Mouse (Mus musculus) embryonic facial prominence, embryonic 11.5 days (tissue): ENCODE results near the gene Xrcc5. TPM values are rescaled to one million over a fixed set of nuclear protein-coding genes. Genes with fewer than 3 reads are reported as not detected.

Source experiments
- ATAC-seq: fragments of 200-750 bp; cut with Nextera tagmentation; replicated peaks from 2 replicates; pipeline ENCODE4 v1.8.0; 2017; ENCODE audit warnings: low read depth; ENCODE audit not compliant: insufficient number of reproducible peaks, low FRiP score, low TSS enrichment
- DNase-seq: peaks from one replicate; pipeline ENCODE4 v3.0.0-alpha.2; 2015; ENCODE audit warnings: low spot score
- H3K27ac ChIP-seq: fragments of 300-500 bp; sonication (generic); replicated peaks from 2 replicates; pipeline ENCODE4 v1.5.1; 2014; ENCODE audit warnings: mild to moderate bottlenecking, low read depth, low read length, control low read depth
- H3K27me3 ChIP-seq: fragments of 300-500 bp; sonication (generic); 2 replicates; pipeline ENCODE4 v1.6.1; 2014; ENCODE audit warnings: mild to moderate bottlenecking, low read length, moderate library complexity, mixed read lengths; ENCODE audit not compliant: control insufficient read depth, insufficient read depth
- H3K36me3 ChIP-seq: fragments of 300-500 bp; sonication (generic); replicated peaks from 2 replicates; pipeline ENCODE4 v1.6.1; 2014; ENCODE audit warnings: low read depth, mild to moderate bottlenecking, low read length, moderate library complexity, mixed read lengths; ENCODE audit not compliant: control insufficient read depth, insufficient read depth
- H3K4me1 ChIP-seq: fragments of 300-500 bp; sonication (generic); 2 replicates; pipeline ENCODE4 v1.6.1; 2014; ENCODE audit warnings: low read length, mixed read lengths; ENCODE audit not compliant: control insufficient read depth, insufficient read depth
- H3K4me2 ChIP-seq: fragments of 300-500 bp; sonication (generic); 2 replicates; pipeline ENCODE4 v1.6.1; 2014; ENCODE audit warnings: low read depth, mild to moderate bottlenecking, control low read depth, low read length, moderate library complexity
- H3K4me3 ChIP-seq: fragments of 300-500 bp; sonication (generic); 2 replicates; pipeline ENCODE4 v1.5.1; 2014; ENCODE audit warnings: low read depth, low read length, control low read depth
- H3K9ac ChIP-seq: fragments of 300-500 bp; sonication (generic); replicated peaks from 2 replicates; pipeline ENCODE4 v1.6.1; 2014; ENCODE audit warnings: mild to moderate bottlenecking, control low read depth, low read length
- H3K9me3 ChIP-seq: fragments of 300-500 bp; sonication (generic); replicated peaks from 2 replicates; pipeline ENCODE4 v1.6.1; 2016; ENCODE audit warnings: mild to moderate bottlenecking, low read length, inconsistent platforms, mixed read lengths; ENCODE audit not compliant: control insufficient read depth
- WGBS: fragments of 180-500 bp; shearing (Covaris S2); extraction: QIAGEN DNeasy Blood & Tissue Kit; methylation state at CpG from one replicate; pipeline ENCODE4 v1.1.7; 2014; 5-methylcytosine and 5-hydroxymethylcytosine counted together
- polyA plus RNA-seq: library from polyadenylated mRNA; unstranded; fragments of >200 nt; fragmentation: Nextera tagmentation; extraction: Ambion mirVana; gene quantifications from 2 replicates; pipeline ENCODE4 v1.2.1, GENCODE M21; 2014

The Xrcc5 gene
- polyA plus RNA-seq, 1 experiment from 2014 or later, result 77.8 TPM

DNA sequence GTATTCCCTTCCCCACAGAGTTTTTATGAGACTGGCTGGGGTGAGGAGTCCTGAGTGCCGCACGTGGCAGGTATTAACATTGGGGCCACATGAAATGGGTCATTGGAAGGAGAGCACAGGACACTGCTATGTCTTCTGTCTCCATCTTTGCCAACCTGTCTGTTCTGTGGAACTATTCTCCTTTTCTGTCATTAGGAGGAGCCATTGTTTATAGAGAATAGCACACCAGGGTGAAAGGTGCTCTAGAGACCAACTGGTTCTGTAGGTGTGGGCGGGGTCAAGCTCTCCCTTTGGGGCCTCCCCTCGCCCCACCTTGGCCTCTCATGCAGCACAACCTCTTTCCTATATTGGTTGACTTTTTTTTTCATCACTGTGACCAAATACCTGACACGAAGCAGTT is 129.7 kb downstream of the Xrcc5 start:
- ATAC-seq, result no peak
- Histone ChIP-seq H3K27me3 (no peaks in the 10 kb centered on the region), H3K4me3 (no peak overlapping the region), H3K9ac (no peak overlapping the region), H3K4me1 (no peaks in the 10 kb centered on the region), H3K27ac (no peak overlapping the region), H3K36me3 (no peaks in the 10 kb centered on the region), H3K9me3 (no peaks in the 10 kb centered on the region), H3K4me2 (no peak overlapping the region)
- no peak for DNase-seq
- WGBS, result 75% methylated on average over 5 of the region's 5 CpGs

DNA sequence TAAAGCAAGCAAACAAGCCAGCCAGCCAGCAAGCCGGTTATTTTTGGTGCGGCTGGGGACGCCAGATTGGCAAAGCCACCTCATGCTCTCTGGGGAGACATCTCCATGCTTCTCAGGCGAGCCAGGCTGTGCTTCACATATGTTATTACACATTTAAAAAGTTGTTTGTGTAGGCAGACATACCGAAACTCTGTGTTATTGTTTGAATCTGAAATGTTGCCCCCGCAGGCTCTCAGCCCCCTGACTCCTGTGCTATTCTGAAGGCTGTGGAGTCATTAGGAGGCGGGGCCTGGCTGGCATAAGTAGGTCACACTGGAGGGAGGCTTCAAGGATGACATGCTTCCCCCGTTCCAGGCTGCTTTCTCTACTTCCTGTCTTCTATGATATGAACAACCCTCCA is 131.9 kb downstream of the Xrcc5 start:
- Histone ChIP-seq H3K9ac (no peak overlapping the region), H3K36me3 (no peaks in the 10 kb centered on the region), H3K4me2 (no peak overlapping the region), H3K9me3 (no peaks in the 10 kb centered on the region), H3K27me3 (no peaks in the 10 kb centered on the region), H3K4me1 (no peaks in the 10 kb centered on the region), H3K4me3 (no peak overlapping the region), H3K27ac (no peak overlapping the region)
- WGBS, result 73% methylated on average over 8 of the region's 8 CpGs
- DNase-seq, result no peak
- no peak for ATAC-seq

DNA sequence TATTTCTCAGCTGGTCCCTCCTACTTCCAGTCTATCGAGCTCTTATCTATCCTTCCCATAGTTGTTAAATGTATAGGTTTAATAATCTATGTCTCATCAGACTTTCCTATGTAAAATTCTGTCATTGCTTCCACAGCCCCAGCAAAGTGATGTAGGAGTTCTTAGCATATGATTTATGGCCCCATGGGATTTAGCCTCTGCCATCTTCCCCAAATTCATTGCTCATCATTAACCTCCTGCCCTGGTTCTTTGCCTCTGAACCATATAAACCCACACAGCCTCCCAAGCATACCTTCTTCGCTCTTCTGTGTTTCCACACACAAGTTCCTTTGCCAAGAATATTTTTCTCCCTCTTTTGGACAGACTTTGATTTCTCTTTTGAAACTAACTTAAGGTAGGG is 135.5 kb downstream of the Xrcc5 start:
- Histone ChIP-seq H3K4me3 (no peak overlapping the region), H3K9ac (no peak overlapping the region), H3K9me3 (no peaks in the 10 kb centered on the region), H3K36me3 (no peaks in the 10 kb centered on the region), H3K27me3 (no peaks in the 10 kb centered on the region), H3K4me2 (no peak overlapping the region), H3K4me1 (no peaks in the 10 kb centered on the region), H3K27ac (no peak overlapping the region)
- 91% methylated on average over 2 of the region's 2 CpGs for WGBS
- ATAC-seq (no peak), DNase-seq (no peak)

Other genes starting within 250 kb of the Xrcc5 start
- gene Mreg, start 95.1 kb upstream of the Xrcc5 start, polyA plus RNA-seq, result 24.2 and 24.7 TPM in 2 replicates
- gene Pecr, start 23.1 kb upstream of the Xrcc5 start, polyA plus RNA-seq, result 23.0 and 23.3 TPM in 2 replicates
- gene Tmem169, start 23.1 kb upstream of the Xrcc5 start, polyA plus RNA-seq, result 7.0 and 7.3 TPM in 2 replicates
- 0.10 TPM in 1 of 2 replicates, not detected in the other for gene March4, start 229.5 kb downstream of the Xrcc5 start, polyA plus RNA-seq